In the genomic region with DNA sequence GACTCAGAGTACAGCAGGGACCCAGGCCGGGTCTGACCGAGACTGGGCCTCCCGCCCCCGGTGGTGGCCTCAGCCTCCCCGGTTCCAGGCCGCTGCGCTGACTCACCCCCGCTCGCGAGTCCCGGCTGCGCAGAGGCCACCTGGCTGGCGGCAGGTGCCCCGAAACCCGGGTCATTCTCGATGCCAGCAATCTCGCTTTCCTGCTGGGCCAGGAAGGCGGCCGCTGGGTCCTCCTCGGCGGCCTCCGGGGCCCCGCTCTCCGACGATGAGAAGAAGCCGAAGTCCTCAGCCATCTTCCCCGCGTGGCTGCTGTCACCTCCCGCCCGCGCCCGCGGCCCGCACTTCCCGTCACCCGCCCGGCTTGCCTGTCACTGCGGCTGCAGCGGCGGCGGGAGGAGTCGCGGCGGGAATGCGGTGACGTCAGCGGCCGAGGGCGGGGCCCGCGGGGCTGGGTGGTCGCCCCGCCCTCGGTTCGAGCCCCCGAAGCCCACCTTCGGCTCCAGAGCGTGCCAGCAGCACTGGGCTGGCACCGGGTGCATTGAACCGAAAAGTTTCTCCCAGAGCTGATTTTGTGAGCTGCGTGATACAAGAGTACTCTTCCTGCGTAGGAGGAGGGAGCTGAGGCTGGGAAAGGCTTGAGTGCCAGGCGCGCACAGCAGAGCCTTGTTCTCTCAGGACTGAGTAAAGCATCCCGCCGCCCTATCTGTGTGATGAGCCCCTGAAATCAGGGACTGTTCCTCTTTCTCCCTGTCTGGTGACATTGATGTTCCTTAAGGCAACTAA, we compare ENCODE assay signal across 8 mouse cellular contexts. TPM values are rescaled to one million over a fixed set of nuclear protein-coding genes. Genes with fewer than 3 reads are reported as not detected.
DNase-seq lines count a peak whose midpoint lies in the region; ATAC-seq and TF ChIP-seq lines count a peak whose summit lies in the region.

Gene Cltb, minus strand, starts transcription at position 373 of the 783 bp plus-strand sequence.

- DNase-seq in B cell, adult 2 months: peak; percentile 82 to 83
- DNase-seq in liver, embryonic 11.5 days (ENCODE audit: low spot score): peak; percentile 85
- DNase-seq in splenic B cell, adult 2 months (ENCODE audit: low read depth, low spot score): peak; percentile 73

- H3K4me2 ChIP-seq in heart, embryonic 11.5 days: peak within 1 kb of the TSS; percentile 99
- peak within 1 kb of the TSS; percentile 84 for H3K4me2 ChIP-seq in kidney, embryonic 16.5 days (replicated peaks; ENCODE audit: low read depth, low read length)
- H3K4me2 ChIP-seq in liver, embryonic 11.5 days: peak within 1 kb of the TSS; percentile 92
- peak within 1 kb of the TSS; percentile 75 for H3K4me2 ChIP-seq in myocyte (ENCODE audit: low read depth)

- H3K36me3 ChIP-seq in heart, embryonic 11.5 days (ENCODE audit: control insufficient read depth, insufficient read depth, low read length): no peaks in the 10 kb centered on the region
- 0 out of 2 replicates have a peak, but pooled peaks cover 3% of the 10 kb centered on the region for H3K36me3 ChIP-seq in kidney, embryonic 16.5 days (ENCODE audit: insufficient read depth, low read length)
- H3K36me3 ChIP-seq in liver, embryonic 11.5 days (ENCODE audit: control insufficient read depth, insufficient read depth, low read length): no peaks in the 10 kb centered on the region
- H3K36me3 ChIP-seq in myocyte (ENCODE audit: control insufficient read depth, insufficient read depth): no peaks in the 10 kb centered on the region
- H3K36me3 ChIP-seq in splenic B cell, adult 2 months (ENCODE audit: control insufficient read depth, insufficient read depth, low read length, poor library complexity, severe bottlenecking): no peaks in the 10 kb centered on the region

- peak; percentile 83 for ATAC-seq in erythroblast, adult 5-6 weeks (replicated peaks; ENCODE audit: low FRiP score, poor library complexity, severe bottlenecking)
- ATAC-seq in heart, embryonic 11.5 days (replicated peaks; ENCODE audit: insufficient number of reproducible peaks, low FRiP score, low TSS enrichment): peak; percentile 59; the same call in 1 of the 2 replicates
- ATAC-seq in kidney, embryonic 16.5 days (ENCODE audit: low FRiP score, low TSS enrichment): peak; percentile 79
- peak; percentile 63 for ATAC-seq in liver, embryonic 11.5 days (replicated peaks; ENCODE audit: low FRiP score)

- H3K9ac ChIP-seq in heart, embryonic 11.5 days (ENCODE audit: low read depth, low read length): peak within 1 kb of the TSS; percentile 85
- H3K9ac ChIP-seq in kidney, embryonic 16.5 days (replicated peaks; ENCODE audit: low read length): peak within 1 kb of the TSS; percentile 80
- H3K9ac ChIP-seq in liver, embryonic 11.5 days (ENCODE audit: low read depth, low read length): peak within 1 kb of the TSS; percentile 71

- WGBS in heart, embryonic 11.5 days (ENCODE audit: insufficient replicate concordance): 1% methylated on average over 65 of the region's 66 CpGs
- under 1% methylated on average over 63 of the region's 66 CpGs for WGBS in kidney, embryonic 16.5 days
- WGBS in liver, embryonic 11.5 days: under 1% methylated on average over 66 of the region's 66 CpGs

- no peak for TF ChIP-seq CTCF in bone marrow macrophage, adult 2 months (IDR thresholded peaks at IDR 0.05; ENCODE audit: low read depth, low read length)

- H3ac ChIP-seq in myocyte (ENCODE audit: control insufficient read depth, insufficient read length): peak within 1 kb of the TSS; percentile 13

- H3K27ac ChIP-seq in bone marrow macrophage, adult 2 months (ENCODE audit: insufficient read depth, low read depth, low read length): peak within 1 kb of the TSS; percentile 47
- 0 out of 2 replicates have a peak within 1 kb of the TSS, but pooled peaks have one; percentile 38 for H3K27ac ChIP-seq in heart, embryonic 11.5 days (ENCODE audit: low read depth, low read length)
- H3K27ac ChIP-seq in kidney, embryonic 16.5 days (ENCODE audit: low read length): peak within 1 kb of the TSS; percentile 63
- peak within 1 kb of the TSS; percentile 16; the same call in 1 of the 2 replicates for H3K27ac ChIP-seq in liver, embryonic 11.5 days (ENCODE audit: low read depth, low read length)

- H3K4me1 ChIP-seq in bone marrow macrophage, adult 2 months (ENCODE audit: control insufficient read depth, insufficient read depth, low read length): peaks cover 10% of the 10 kb centered on the region
- peaks cover 13% of the 10 kb centered on the region for H3K4me1 ChIP-seq in heart, embryonic 11.5 days (ENCODE audit: control insufficient read depth, insufficient read depth, low read length)
- H3K4me1 ChIP-seq in kidney, embryonic 16.5 days (ENCODE audit: insufficient read depth, low read length): peaks cover 21% of the 10 kb centered on the region
- peaks cover 26% of the 10 kb centered on the region for H3K4me1 ChIP-seq in liver, embryonic 11.5 days (replicated peaks; ENCODE audit: control insufficient read depth, insufficient read depth, low read length)

- no peaks in the 10 kb centered on the region for H3K27me3 ChIP-seq in heart, embryonic 11.5 days (ENCODE audit: control insufficient read depth, insufficient read depth, low read length)
- no peaks in the 10 kb centered on the region for H3K27me3 ChIP-seq in kidney, embryonic 16.5 days (ENCODE audit: insufficient read depth, low read length)
- H3K27me3 ChIP-seq in liver, embryonic 11.5 days (replicated peaks; ENCODE audit: control insufficient read depth, insufficient read depth, low read length): no peaks in the 10 kb centered on the region
- no peaks in the 10 kb centered on the region for H3K27me3 ChIP-seq in myocyte (ENCODE audit: control insufficient read depth, insufficient read depth, insufficient read length)
- H3K27me3 ChIP-seq in splenic B cell, adult 2 months (ENCODE audit: control insufficient read depth, insufficient read depth, low read length, poor library complexity, severe bottlenecking): no peaks in the 10 kb centered on the region

- H3K9me3 ChIP-seq in heart, embryonic 11.5 days (replicated peaks; ENCODE audit: control insufficient read depth, low read length): no peaks in the 10 kb centered on the region
- no peaks in the 10 kb centered on the region for H3K9me3 ChIP-seq in kidney, embryonic 16.5 days (ENCODE audit: low read length)
- no peaks in the 10 kb centered on the region for H3K9me3 ChIP-seq in liver, embryonic 11.5 days (ENCODE audit: control insufficient read depth, low read length)

- peak within 1 kb of the TSS; percentile 73 for H3K4me3 ChIP-seq in bone marrow macrophage, adult 2 months (ENCODE audit: insufficient read depth, low read length)
- peak within 1 kb of the TSS; percentile 62 for H3K4me3 ChIP-seq in heart, embryonic 11.5 days (ENCODE audit: low read depth, low read length)
- H3K4me3 ChIP-seq in kidney, embryonic 16.5 days (ENCODE audit: low read length): peak within 1 kb of the TSS; percentile 74
- peak within 1 kb of the TSS; percentile 69 for H3K4me3 ChIP-seq in liver, embryonic 11.5 days (ENCODE audit: low read depth, low read length)
- peak within 1 kb of the TSS; percentile 36 for H3K4me3 ChIP-seq in myocyte

- no peaks in the 10 kb centered on the region for H3K79me2 ChIP-seq in myocyte (ENCODE audit: control insufficient read depth, insufficient read depth)

- TF ChIP-seq POLR2A in bone marrow macrophage, adult 2 months (IDR thresholded peaks at IDR 0.05; ENCODE audit: borderline replicate concordance, low read depth, low read length): no peak
- TF ChIP-seq POLR2A in myocyte (IDR thresholded peaks at IDR 0.05; ENCODE audit: insufficient read length, low read depth): peak; percentile 73

TF ChIP-seq in myocyte, 11 proteins besides CTCF, POLR2A, EP300 and RAD21:
- TF ChIP-seq REST (IDR thresholded peaks at IDR 0.05; ENCODE audit: insufficient read depth, insufficient read length) (no peak), MAX (IDR thresholded peaks at IDR 0.05; ENCODE audit: low read depth) (no peak), SRF (IDR thresholded peaks at IDR 0.05; ENCODE audit: control insufficient read depth, insufficient read length, low read depth) (no peak), MYOG (IDR thresholded peaks at IDR 0.05; ENCODE audit: control insufficient read depth in 1 of 3, insufficient read depth in 1 of 3, insufficient read length in 2 of 3, low read depth in 2 of 3) (peak in 1 of 3 experiments; percentile 3), POLR2AphosphoS2 (IDR thresholded peaks at IDR 0.05; ENCODE audit: insufficient read length, low read depth) (peak; percentile 68), E2F4 (IDR thresholded peaks at IDR 0.05; ENCODE audit: insufficient read depth) (no peak), TCF12 (IDR thresholded peaks at IDR 0.05; ENCODE audit: insufficient read depth, poor library complexity, severe bottlenecking) (no peak), MYOD1 (IDR thresholded peaks at IDR 0.05; ENCODE audit: control insufficient read depth in 1 of 3, insufficient read length in 2 of 3, low read depth in 2 of 3) (no peak)

RNA-seq across cellular contexts. Expression of gene Cltb, which starts in this region (rescaled TPM):
- polyA plus RNA-seq in bone marrow macrophage, adult 2 months (2012; ENCODE audit: insufficient read depth, insufficient read length, missing spikeins): 35.5 and 43.2 TPM in 2 replicates
- 0.96 TPM in 1 of 2 replicates, not detected in the other for total RNA-seq in erythroblast, adult 5-6 weeks (2015; ENCODE audit: low replicate concordance)
- total RNA-seq in erythroblast, adult 5-6 weeks (2017; ENCODE audit: low replicate concordance): 3.7 and 10.0 TPM in 2 replicates
- 38.6 and 39.5 TPM in 2 replicates for polyA plus RNA-seq in heart, embryonic 11.5 days (2014; fragmentation: Nextera tagmentation; extraction: Ambion mirVana)
- 45.2 and 47.1 TPM in 2 replicates for polyA plus RNA-seq in kidney, embryonic 16.5 days (2015; fragmentation: Nextera tagmentation; extraction: Ambion mirVana)
- polyA plus RNA-seq in liver, embryonic 11.5 days (2014; fragmentation: Nextera tagmentation; extraction: Ambion mirVana): 31.9 and 32.3 TPM in 2 replicates
- polyA plus RNA-seq in myocyte (2012; fragmentation: generic; extraction: Trizol): 43.0 TPM

Comparison
In these comparisons a context has a peak if more than half of its experiments do, and no peak if none do; other contexts are left out.
1. Peak in every context shown above with its lines: DNase-seq, ATAC-seq, H3K4me3 ChIP-seq and H3K27ac ChIP-seq.